Mouse (Mus musculus): ENCODE data around the gene Camsap1.

Gene Camsap1

DNA sequence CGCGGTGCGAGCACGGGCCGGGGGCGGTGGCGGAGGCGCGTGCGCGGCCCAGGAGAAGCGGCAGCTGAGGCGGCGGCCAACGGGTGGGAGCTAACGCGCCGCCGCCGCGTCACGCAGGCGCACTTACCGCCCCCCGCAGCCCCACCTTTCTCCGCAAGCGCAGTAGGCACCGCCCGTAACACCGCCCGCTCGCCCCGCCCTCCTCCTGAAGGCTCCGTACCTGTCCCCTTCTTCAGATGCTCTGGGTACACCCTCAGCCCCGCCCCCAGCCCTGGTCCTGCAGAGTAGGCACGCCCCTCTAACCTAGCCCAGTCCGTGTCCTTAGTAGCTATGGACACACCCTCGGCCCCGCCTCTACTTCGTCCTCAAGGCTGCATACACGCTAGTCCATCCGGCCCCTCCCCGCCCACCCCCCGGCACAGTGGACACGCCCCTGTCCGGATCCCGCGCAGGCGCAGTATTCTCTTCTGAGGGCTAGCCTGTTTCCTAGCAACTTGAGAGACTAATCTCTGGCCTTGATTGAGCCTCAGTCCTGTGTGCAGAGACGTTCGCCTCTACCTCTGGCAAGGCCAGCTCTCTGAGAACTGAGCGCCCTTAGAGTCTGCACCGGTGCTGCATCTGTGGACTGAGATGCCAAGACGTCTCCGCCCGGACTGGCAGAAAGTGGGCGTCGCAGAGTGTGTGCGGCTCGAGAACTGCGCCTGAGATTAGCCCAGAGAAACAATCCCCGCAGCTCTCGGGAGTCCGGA lies at the start of gene Camsap1:
Gene Camsap1, minus strand, starts transcription at position 124 of the 749 bp plus-strand sequence.
- peak; percentile 99 to 100 for DNase-seq (ENCODE audit: low spot score in 2 of 2)

DNA sequence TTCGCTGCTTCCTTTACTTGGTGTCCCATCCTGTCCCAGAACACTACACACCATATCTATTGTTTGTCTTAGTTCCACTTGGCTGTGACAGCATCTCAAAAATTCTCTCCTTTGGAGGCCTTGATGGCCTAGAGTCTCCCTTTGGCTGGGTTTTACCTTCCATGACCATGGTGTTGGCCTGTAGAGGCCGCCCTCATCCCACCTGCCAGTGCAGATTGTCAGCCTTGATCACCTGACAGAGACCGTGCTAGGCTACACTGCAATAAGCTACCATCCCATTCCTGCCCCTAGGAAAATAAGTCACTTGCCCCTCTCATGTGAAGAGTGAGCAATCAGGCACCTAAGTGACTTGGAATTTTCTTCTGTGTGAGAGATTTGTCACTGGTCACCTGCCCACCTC lies 47.2 kb upstream of the Camsap1 start:
- DNase-seq (ENCODE audit: low spot score in 2 of 2), result no peak

DNA sequence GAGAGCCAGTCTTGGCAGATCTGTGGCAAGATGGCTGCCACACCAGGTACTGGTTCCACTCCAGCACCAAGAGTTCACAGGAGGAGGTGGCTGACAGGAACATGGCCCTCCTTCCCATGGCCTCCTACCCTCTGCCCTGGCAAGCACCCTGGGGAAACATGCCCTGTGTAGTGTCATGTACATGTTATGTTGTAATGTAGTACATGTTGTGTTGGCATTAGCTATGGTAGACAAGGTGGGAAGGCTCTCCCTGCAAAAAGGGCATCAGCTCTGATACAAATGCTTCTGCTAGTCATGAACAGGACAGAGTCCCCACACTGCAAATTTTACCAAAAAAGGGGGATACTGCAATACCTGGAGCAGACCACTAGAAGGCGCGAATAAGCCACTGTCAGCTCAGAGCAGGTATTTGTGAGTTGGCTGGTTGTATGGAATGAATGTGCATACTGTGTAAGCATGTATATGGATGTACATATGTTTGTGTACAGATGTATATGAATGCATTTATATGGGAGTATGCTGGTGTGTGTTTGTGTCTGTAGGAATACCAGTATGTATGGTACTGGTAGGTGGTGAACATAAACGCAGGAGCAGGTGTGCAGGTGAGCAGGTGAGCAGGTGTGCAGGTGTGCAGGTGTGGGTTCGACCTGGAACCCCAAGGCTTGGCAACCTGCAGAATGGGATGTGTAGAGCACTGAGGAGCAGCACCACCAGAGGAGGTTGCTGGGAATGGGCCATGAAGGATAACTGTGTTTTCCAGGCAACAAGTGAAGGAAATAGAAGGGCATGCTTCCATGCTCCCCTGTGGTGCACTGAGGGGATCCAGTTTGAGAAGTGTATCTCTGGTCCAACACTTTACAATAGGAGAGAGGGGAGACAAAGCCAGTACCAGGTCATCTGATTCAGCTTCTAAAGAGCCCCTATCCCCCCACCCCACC lies 41.3 kb upstream of the Camsap1 start:
- DNase-seq (ENCODE audit: low spot score in 2 of 2), result peak in 1 of 2 experiments; percentile 11

DNA sequence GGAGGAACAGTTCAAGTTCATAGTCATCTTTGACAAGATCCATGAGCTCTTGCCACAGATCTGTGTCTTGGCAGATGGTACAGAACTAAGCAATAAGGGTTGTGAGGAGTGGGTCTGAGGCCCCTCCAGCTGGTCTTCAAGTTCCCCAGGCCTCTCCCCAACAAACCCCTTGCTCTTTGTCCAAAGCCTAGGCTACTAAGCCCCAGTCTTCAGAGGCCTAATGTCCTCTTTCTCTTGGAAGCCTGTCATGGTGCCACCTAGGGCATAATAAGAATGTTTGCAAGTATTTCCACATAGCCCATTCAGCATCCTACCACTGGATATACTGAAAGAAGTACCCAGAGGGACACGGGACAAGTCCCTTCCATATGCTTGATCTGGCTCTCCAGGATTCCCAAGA lies 39.5 kb upstream of the Camsap1 start:
- DNase-seq (ENCODE audit: low spot score in 2 of 2), result no peak

DNA sequence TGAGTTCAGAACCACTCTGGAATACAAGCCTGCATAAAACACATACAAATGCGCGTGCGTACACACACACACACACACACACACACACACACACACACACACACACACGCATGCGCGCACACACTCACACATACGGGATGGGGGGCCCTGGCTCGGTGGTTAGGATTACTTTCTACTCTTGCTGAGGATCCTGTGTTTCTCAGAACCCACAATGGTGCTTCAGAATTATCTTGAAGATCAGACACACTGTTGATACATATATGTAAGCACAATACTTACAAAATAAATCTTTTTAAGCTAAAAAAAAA lies 39.1 kb upstream of the Camsap1 start:
- no peak for DNase-seq (ENCODE audit: low spot score in 2 of 2)

DNA sequence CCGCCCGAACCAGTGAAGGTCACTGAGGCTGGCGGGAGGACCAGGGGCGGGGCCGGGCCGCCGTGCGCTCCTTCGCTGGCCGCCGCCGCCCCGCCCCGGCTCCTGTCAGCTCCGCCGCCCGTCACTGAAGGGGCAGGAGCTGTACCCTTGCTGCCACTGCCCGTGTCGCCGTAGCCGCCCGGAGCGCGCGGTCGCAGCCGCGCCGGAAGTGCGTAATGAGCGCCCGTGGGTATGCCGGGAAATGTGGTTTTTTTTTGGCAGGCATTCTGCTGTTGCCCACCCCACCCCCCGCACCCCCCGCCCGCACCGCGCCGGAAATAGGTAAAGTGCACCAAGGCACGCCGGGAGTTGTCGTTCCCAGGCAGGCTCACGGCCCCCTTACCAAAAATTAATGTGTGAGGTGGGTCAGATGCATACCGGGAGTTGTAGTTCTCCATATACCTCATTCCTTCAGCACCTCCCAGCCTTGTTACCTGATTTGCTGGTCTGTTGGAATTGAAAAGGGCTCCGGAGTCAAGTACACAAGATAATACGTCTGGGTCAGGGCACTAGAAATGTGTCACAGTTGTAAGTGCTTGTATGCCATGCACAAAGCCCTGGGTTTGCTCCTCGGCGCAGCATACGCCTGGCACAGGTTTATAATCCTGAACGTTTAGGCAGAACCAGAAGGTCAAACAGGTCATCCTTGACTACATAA lies 38.6 kb upstream of the Camsap1 start, which contains the start of gene Ubac1:
Gene Ubac1, minus strand, starts transcription at position 187 of the 697 bp plus-strand sequence.
- DNase-seq (ENCODE audit: low spot score in 2 of 2), result peak; percentile 79 to 91

DNA sequence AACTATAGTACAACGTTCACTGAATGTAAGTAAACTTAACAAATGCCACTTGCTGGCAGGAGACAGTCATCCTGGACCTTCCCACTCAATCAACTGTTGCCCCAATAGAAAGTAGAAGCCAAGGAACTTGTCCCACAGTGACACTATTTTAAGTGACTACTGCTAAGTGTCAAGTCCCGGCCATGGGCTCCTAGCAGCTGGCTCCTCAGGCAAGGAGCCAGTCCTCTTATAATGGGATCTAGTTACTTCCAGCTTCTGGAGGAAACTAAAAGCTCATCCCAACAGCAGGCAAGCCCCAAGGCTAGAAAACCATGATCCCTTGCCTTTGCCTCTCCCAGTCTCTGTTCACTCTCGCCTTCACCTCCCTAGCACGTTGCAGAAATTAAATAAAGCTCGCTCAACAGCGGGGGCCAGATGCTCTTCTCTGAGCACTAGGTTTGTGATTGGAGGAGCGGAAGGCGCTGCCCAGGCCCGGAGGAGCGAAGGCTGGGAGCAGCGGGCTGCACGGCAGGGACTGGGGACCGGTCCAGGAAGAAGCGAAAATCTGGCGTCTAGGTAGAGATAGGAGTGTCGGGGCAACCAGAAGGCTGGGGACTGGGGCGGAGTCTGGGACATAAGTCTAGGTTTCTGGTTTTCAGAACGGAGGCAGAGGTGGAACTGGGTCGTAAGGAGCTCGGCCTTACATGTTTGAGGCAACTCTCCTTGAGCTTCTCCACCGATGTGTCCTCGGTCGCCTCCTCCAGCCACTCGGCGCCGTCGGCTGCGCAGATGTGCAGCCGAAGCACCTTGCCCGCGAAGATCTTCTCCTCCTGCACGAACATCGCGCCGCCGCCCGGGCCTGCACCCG lies 37.9 kb upstream of the Camsap1 start:
- peak in 1 of 2 experiments; percentile 38 for DNase-seq (ENCODE audit: low spot score in 2 of 2)

DNA sequence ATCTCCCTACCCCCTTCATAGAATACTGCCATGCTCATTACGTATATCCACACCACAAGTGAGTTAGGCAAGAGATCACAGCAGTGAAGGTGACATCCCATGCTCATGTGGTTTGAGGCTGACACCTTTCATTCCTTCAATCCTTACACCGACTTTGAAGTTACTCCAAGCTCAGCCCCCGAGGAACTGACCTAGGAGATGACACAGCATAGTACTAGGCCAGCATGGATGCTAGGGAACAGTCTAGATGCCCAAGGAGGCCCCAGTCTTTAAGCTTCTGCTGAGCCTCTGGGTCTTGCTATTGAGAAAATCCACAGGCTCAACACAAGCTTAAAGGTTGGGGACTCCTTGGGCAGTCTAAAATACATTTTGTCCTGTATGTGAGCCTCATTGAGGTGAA lies 36.8 kb upstream of the Camsap1 start:
- DNase-seq (ENCODE audit: low spot score in 2 of 2), result no peak

DNA sequence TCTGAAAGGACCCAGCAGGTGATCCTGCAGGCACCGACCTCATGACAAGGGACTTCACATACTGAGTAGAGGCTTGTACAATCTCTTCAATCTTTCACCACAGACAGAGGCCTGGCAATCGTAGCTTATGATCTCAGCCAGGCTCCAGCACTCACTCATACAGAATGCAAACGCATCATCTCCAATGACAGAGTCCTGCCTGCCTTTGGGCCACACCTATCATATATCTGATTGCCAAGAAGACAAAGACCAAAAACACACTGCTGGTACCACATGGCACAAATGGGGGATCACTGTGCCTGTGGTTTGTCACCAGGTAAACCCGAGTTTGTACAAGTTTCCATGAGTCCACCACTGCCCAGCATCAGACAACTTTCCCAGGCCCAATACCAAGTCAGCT lies 34.2 kb upstream of the Camsap1 start:
- DNase-seq (ENCODE audit: low spot score in 2 of 2), result no peak

DNA sequence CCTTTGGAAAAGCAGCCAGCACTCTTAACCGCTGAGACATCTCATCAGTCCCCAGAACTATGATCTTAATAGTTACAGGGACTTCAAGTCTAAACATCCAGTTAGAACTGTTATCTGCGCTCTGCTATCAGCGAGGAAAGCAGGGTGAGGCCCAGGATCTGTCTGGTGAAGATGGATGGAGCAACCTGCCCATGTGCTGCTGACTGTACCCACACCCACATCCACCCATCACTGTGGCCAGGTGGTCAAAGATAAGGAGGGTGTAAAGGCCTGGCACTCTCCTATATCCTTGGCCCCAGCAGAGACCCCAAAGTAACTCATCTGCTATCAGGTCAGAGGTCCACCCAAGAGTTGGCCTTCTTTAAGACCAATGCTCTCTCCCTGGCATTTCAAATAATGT lies 30.6 kb upstream of the Camsap1 start:
- DNase-seq (ENCODE audit: low spot score in 2 of 2), result no peak

DNA sequence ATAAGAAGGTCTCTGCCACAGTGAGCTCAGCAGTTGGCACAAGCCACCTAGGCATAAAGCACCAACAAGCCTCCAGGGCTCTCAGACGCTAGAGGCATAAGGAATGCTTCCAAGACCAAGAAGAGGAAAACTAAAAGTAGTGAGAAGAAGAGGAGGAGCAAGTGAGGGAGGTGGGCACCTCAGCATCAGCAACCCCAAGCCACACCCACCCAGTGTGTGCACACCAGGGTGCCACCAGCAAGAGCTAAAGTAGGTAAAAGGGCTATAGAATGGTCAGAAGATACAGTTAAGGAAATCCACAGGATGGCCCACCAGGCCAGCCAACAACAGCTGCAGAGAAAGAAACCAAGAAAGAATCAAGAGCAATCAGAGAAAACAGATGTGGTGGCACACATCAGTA lies 28.3 kb upstream of the Camsap1 start:
- no peak for DNase-seq (ENCODE audit: low spot score in 2 of 2)

DNA sequence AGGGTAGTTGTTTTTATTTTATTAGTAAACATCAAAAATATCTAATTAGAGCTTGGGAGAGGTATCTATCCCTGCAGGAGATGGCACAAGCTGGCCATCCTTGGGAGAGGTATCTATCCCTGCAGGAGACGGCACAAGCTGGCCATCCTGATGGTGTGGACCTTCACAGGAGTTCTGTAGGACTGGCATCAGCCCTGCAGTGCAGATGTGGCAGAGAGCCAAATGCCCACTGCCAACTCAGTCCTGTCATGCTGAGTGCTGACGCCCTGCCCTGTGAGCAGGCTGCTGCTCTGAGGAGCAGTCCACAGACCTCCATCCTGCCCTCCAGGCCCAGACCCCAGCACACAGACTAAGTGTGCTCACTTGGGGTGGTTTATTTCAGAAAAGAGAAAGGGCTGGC lies 18.9 kb upstream of the Camsap1 start:
- DNase-seq (ENCODE audit: low spot score in 2 of 2), result no peak

DNA sequence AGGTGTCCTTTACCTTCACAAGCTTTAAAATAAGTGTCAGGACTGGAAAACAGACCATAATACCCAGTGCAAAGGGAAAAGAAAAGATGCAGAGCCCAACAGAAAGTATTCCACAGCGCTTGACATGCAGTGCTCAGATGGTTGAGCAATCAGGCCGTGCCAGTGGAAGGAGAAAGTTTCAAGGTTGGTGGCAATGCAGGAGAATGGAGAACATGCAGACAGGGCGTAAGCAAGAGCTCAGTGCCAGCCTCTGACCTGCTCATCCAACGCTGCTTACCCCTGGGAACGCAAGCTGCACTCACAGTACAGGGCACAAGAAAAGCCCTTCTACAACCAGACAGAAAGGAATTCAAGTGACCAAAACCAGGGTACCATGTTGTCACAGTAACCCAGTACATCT lies 18.1 kb upstream of the Camsap1 start:
- no peak for DNase-seq (ENCODE audit: low spot score in 2 of 2)

DNA sequence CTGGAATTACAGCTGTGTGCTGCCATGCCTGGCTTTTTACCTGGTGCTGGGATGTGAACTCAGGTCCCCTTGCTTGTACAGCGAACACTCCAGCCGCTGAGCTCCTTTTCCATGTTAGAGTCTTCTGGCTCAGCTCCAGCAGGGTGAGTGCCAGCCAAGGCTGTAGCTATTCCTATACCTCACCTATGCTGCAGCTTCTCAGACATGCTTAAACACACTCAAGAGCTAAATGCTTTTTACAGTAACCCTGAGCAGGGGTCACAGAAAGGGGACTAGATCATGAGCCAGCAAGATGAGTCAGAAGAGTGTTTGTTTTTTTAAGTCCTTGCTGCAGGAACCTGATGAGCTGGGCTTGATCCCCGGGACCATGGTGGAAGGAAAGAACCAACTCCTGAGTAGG lies 14.6 kb upstream of the Camsap1 start:
- peak; percentile 38 to 50 for DNase-seq (ENCODE audit: low spot score in 2 of 2)

DNA sequence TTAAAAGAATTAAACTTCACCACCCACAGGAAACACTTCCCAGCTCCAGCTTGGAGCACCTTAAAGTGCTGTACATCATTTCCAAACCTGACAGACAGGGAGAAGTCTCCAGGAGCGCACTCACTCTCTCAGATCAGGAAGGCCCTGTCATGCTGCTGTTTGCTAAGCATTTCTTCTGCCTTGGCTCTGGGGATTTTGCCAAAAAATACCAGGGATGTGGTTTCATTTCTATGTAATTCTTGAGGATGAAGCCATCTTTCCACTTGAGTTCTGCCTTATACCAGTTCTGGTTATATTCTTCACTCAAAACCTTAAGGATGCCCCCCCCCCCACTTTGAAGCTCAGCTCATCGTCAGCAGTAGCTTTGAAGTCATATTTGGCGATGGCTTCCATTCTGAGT lies 11.7 kb upstream of the Camsap1 start:
- no peak for DNase-seq (ENCODE audit: low spot score in 2 of 2)

DNA sequence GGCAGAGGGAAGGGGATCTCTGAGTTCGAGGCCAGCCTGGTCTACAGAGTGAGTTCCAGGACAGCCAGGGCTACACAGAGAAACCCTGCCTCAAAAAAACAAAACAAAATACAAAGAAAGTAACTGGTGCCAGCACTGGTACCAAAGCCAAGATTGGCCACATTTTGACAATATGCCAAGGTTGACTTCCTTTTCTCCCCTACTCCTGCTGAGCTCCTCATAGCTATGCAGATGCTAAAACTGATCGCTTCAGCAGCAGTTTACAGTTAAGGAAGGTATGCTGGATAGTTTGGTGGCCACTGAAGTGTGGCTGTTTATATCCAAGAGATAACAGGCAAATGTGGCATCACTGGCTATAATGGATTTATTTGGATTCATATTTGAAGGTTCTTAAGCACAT lies 9.2 kb upstream of the Camsap1 start:
- no peak for DNase-seq (ENCODE audit: low spot score in 2 of 2)

DNA sequence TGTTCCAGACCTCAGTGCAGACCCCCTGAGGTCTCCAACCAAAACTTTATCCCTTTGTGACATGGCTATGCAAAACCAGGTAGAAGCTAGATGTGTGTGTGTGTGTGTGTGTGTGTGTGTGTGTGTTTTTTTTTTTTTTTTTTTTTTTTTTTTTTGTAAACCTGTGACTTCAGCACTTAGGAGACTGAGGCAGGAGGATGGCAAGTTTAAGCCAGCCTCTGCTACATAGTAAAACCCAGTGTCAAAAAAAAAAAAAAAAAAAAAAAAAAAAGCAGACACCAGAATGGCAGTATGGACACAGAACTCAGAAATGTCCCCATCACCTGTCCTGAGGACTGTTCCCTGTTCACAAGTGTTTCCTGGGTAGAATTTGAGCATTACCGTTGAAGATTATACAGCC lies 6.6 kb upstream of the Camsap1 start:
- DNase-seq (ENCODE audit: low spot score in 2 of 2), result no peak

DNA sequence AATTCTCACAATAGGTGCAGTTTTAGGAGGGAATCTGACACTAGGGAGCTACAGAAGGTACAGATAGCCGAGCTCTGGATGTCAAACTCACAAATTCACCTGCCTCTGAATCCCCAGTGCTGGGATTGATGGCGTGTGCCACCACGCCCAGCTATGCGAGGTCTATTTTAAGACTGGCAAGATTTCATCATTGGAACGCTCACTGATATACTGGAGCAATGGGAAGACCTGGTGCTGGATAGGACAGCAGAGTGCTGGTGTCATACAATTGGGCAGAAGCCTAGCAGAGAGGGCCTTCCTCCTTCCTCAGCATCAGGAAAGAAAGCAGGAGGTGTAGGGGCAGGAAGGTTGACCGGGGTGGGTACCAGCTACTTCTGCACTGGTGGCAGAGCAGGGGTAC lies 4.7 kb upstream of the Camsap1 start:
- DNase-seq (ENCODE audit: low spot score in 2 of 2), result no peak

DNA sequence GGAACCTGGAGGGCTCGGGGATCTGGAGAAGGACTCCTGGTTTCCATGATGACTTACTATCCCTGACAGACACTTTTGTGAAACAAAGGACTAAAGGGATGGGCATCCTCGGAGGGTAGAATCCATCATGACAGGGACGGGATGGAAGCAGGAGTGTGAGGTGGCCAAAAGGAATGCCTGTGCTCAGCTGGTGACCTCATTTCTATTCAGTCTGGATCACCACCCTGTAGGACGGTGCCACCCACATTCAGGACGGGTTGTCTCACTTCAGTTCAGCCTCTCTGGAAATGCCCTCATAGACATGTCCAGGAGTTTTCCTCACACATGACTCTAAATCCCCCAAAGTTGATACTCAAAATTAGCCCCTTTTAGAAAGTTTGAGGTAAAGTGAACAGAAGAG lies 3.5 kb upstream of the Camsap1 start:
- DNase-seq (ENCODE audit: low spot score in 2 of 2), result no peak

DNA sequence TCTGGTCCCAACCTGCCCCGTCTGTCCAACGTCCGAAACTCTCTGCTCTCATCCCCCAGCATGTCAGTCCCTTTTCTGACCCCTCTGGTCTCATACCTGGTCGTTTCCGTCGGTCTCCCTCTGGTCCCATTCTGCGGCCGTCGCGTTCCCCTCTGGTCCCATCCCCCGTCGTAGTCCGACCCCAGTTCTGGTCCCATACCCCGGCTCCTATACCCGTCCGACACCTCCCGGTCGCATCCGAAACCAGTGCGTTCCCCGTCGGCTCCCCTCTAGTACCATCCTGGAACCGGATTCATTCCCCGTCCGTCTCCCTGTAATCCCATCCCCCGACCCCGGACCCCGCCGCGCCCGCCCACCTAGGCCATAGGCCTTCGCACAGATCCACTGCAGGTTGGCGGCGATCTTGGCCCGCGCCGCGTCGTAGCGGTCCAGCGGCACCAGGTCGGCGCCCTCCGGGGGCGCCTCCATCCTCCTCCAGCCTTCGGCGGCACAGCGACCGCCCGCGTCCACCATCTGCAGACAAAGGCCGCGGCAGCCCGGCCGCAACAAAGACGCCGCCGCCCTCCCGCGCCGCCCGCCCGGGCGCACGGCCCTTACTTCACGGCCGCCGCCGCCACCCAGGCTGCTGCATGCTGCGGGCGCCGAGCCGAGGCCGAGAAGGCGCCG lies 523 bp downstream of the Camsap1 start:
- DNase-seq (ENCODE audit: low spot score in 2 of 2), result peak in 1 of 2 experiments; percentile 13

DNA sequence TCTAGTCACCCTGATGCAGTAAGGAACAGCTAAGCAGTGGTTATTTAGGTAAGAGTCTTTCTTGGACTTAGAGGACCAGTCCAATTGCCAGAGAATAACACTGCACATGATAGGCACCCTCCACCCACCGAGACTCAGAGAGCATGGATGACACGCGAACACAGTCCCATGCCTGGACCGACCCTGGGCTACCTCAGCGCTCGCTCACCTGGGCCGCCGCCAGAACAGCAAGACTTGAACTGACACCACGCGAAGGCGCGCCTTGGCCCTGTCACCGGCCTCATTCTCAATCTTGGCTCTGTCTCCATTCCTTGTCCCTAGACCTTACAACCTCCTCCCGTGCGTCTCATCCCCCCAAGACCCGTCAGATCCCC lies 1.0 kb downstream of the Camsap1 start:
- peak; percentile 44 to 55 for DNase-seq (ENCODE audit: low spot score in 2 of 2)
